Mouse (Mus musculus) stomach, embryonic 14.5 days (tissue): Measurements from ENCODE around the gene Rbpj. TPM values are rescaled to one million over a fixed set of nuclear protein-coding genes. Genes with fewer than 3 reads are reported as not detected.

Source experiments
- ATAC-seq: fragments of 200-750 bp; cut with Nextera tagmentation; 2 replicates; pipeline ENCODE4 v1.8.0; 2017; ENCODE audit warnings: low read depth, moderate TSS enrichment; ENCODE audit not compliant: insufficient number of reproducible peaks, insufficient read depth, low FRiP score
- H3K27ac ChIP-seq: fragments of 300-500 bp; sonication (generic); 2 replicates; pipeline ENCODE4 v1.5.1; 2014; ENCODE audit warnings: mild to moderate bottlenecking, low read length, moderate library complexity, mixed read lengths
- H3K27me3 ChIP-seq: fragments of 300-500 bp; sonication (generic); 2 replicates; pipeline ENCODE4 v1.6.1; 2014; ENCODE audit warnings: low read length, control low read depth, mixed read lengths; ENCODE audit not compliant: control insufficient read depth, insufficient read depth
- H3K36me3 ChIP-seq: fragments of 300-500 bp; sonication (generic); 2 replicates; pipeline ENCODE4 v1.6.1; 2014; ENCODE audit warnings: mild to moderate bottlenecking, control low read depth, low read length, moderate library complexity, mixed read lengths; ENCODE audit not compliant: control insufficient read depth, insufficient read depth
- H3K4me1 ChIP-seq: fragments of 300-500 bp; sonication (generic); 2 replicates; pipeline ENCODE4 v1.6.1; 2014; ENCODE audit warnings: low read length, control low read depth, mixed read lengths; ENCODE audit not compliant: control insufficient read depth, insufficient read depth
- H3K4me2 ChIP-seq: fragments of 300-500 bp; sonication (generic); replicated peaks from 2 replicates; pipeline ENCODE4 v1.6.1; 2014; ENCODE audit warnings: low read depth, low read length, control low read depth
- H3K4me3 ChIP-seq: fragments of 300-500 bp; sonication (generic); 2 replicates; pipeline ENCODE4 v1.5.1; 2014; ENCODE audit warnings: low read depth, low read length, control low read depth
- H3K9ac ChIP-seq: fragments of 300-500 bp; sonication (generic); replicated peaks from 2 replicates; pipeline ENCODE4 v1.6.1; 2014; ENCODE audit warnings: low read depth, mild to moderate bottlenecking, control low read depth, low read length, moderate library complexity, mixed read lengths
- H3K9me3 ChIP-seq: fragments of 300-500 bp; sonication (generic); 2 replicates; pipeline ENCODE4 v1.6.1; 2016; ENCODE audit warnings: low read depth, low read length, control low read depth; ENCODE audit not compliant: control insufficient read depth
- WGBS: fragments of 180-500 bp; shearing (Covaris S2); extraction: QIAGEN DNeasy Blood & Tissue Kit; methylation state at CpG from one replicate; pipeline ENCODE4 v1.1.7; 2014; 5-methylcytosine and 5-hydroxymethylcytosine counted together
- polyA plus RNA-seq: library from polyadenylated mRNA; unstranded; fragments of >200 nt; fragmentation: Nextera tagmentation; extraction: Ambion mirVana; gene quantifications from 2 replicates; pipeline ENCODE4 v1.2.1, GENCODE M21; 2014

The Rbpj gene
- polyA plus RNA-seq, 1 experiment from 2014 or later = 42.4 TPM

DNA sequence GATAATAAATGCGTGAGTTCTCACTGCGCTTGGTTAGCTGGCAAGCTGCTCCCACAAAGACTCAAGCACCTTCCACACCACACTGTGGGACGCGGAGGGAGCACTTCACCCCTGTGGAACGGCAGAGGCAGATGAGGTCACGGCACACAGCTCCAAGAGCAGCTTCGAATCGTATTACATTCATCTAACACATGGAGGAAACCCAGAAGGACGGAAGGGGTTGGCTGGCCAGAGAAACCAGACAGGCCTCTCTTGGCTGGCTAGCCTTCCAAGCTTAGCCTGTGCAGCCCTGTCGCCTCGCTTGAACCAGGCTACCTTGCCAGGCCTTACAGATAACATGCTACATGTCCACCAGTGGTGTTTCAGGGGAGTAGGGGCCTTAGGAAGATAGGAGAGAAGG, 6.5 kb downstream of the Rbpj start:
- Histone ChIP-seq H3K9me3 (no peaks in the 10 kb centered on the region), H3K4me1 (peaks cover 15% of the 10 kb centered on the region), H3K4me3 (no peak overlapping the region), H3K4me2 (no peak overlapping the region), H3K9ac (no peak overlapping the region), H3K27me3 (no peaks in the 10 kb centered on the region), H3K36me3 (no peaks in the 10 kb centered on the region), H3K27ac (no peak overlapping the region)
- ATAC-seq = no peak
- 76% methylated on average over 11 of the region's 11 CpGs for WGBS

- Histone ChIP-seq H3K4me2 (no peak overlapping the region), H3K4me1 (no peaks in the 10 kb centered on the region), H3K27ac (no peak overlapping the region), H3K4me3 (no peak overlapping the region), H3K27me3 (no peaks in the 10 kb centered on the region), H3K36me3 (no peaks in the 10 kb centered on the region), H3K9me3 (no peaks in the 10 kb centered on the region), H3K9ac (no peak overlapping the region)
- no peak for ATAC-seq
- 81% methylated on average over 6 of the region's 6 CpGs for WGBS
These were observed 13.2 kb downstream of the Rbpj start for GRCm38 (mm10) chr5:53479161-53479560.

DNA sequence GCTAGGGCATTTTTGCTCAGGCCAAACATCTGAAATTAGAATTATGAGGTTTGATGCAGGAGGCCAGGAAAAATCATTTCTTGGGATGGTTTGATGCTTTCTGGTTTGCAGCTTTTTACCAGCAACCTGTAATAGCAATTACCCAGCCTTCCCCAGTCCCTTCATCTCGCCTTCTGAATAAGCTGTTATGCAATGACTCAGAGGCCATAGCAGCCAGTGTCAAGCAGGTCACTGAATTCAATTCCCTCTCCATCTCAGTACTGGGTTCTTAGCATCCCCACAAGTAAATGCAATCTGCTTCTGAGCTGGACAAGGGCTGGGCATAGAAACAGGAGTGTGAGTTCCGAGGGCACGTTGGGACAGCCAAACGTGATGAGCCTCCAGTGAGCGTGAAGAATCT, 13.9 kb downstream of the Rbpj start:
- Histone ChIP-seq H3K36me3 (no peaks in the 10 kb centered on the region), H3K4me2 (no peak overlapping the region), H3K9me3 (no peaks in the 10 kb centered on the region), H3K27ac (no peak overlapping the region), H3K4me1 (no peaks in the 10 kb centered on the region), H3K4me3 (no peak overlapping the region), H3K27me3 (no peaks in the 10 kb centered on the region), H3K9ac (no peak overlapping the region)
- no peak for ATAC-seq
- 77% methylated on average over 5 of the region's 5 CpGs for WGBS

GRCm38 (mm10) chr5:53481021-53481420, 15.1 kb downstream of the Rbpj start:
- no peak for ATAC-seq

DNA sequence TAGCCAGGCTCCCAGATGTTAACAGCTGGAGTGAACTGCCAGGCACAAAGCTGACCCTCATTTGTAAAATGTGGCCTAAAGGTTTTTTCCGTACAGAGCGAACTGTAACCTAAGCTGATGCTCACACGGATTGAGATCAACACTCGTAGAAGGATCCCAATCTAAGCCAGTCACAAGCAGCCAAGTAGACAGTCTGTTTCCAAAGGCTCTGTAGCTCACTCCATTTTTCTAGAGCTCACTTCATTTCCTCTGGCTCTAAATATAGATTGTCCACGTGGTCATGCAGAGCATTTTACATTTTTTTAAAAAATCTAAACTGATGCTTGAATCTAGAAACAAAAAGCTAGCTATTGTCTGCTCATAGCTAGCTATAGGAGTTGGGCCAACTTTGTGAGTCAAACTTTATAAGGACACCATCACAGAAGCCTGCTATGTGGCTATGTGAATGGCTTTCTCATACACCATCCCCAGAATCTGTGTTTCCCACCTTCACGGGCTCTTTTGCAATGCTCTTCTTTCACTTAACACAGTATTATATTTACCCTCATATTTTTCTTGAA, 19.2 kb downstream of the Rbpj start:
- no peaks in the 10 kb centered on the region for H3K36me3 ChIP-seq
- no peak for ATAC-seq

More at GRCm38 (mm10) chr5:53481021-53481420, 15.1 kb downstream of the Rbpj start:
- WGBS = 82% methylated on average over 2 of the region's 2 CpGs
- H3K9ac ChIP-seq = no peak overlapping the region
- H3K36me3 ChIP-seq = no peaks in the 10 kb centered on the region
- H3K4me3 ChIP-seq = no peak overlapping the region
- no peaks in the 10 kb centered on the region for H3K27me3 ChIP-seq
- H3K27ac ChIP-seq = no peak overlapping the region
- H3K9me3 ChIP-seq = no peaks in the 10 kb centered on the region
- no peaks in the 10 kb centered on the region for H3K4me1 ChIP-seq
- H3K4me2 ChIP-seq = no peak overlapping the region

GRCm38 (mm10) chr5:53485934-53486475, 20.1 kb downstream of the Rbpj start:
- Histone ChIP-seq H3K36me3 (no peaks in the 10 kb centered on the region), H3K9me3 (no peaks in the 10 kb centered on the region), H3K27ac (no peak overlapping the region), H3K27me3 (no peaks in the 10 kb centered on the region), H3K4me3 (no peak overlapping the region), H3K4me1 (no peaks in the 10 kb centered on the region), H3K4me2 (no peak overlapping the region), H3K9ac (no peak overlapping the region)
- WGBS = 64% methylated on average over 9 of the region's 9 CpGs
- no peak for ATAC-seq

More for the DNA sequence above, 19.2 kb downstream of the Rbpj start:
- Histone ChIP-seq H3K27me3 (no peaks in the 10 kb centered on the region), H3K4me2 (no peak overlapping the region), H3K4me1 (no peaks in the 10 kb centered on the region), H3K9ac (no peak overlapping the region), H3K9me3 (no peaks in the 10 kb centered on the region), H3K27ac (no peak overlapping the region), H3K4me3 (no peak overlapping the region)
- WGBS = 74% methylated on average over 6 of the region's 6 CpGs

GRCm38 (mm10) chr5:53486966-53487592, 21.1 kb downstream of the Rbpj start:
- H3K4me2 ChIP-seq = no peak overlapping the region
- WGBS = 40% methylated on average over 11 of the region's 11 CpGs
- H3K27me3 ChIP-seq = no peaks in the 10 kb centered on the region
- ATAC-seq = no peak
- H3K4me1 ChIP-seq = no peaks in the 10 kb centered on the region
- no peaks in the 10 kb centered on the region for H3K9me3 ChIP-seq
- H3K4me3 ChIP-seq = no peak overlapping the region
- H3K27ac ChIP-seq = no peak overlapping the region
- no peak overlapping the region for H3K9ac ChIP-seq
- H3K36me3 ChIP-seq = no peaks in the 10 kb centered on the region

GRCm38 (mm10) chr5:53490697-53491099, 24.7 kb downstream of the Rbpj start:
- Histone ChIP-seq H3K9me3 (no peaks in the 10 kb centered on the region), H3K9ac (no peak overlapping the region), H3K4me1 (no peaks in the 10 kb centered on the region), H3K36me3 (no peaks in the 10 kb centered on the region), H3K27ac (no peak overlapping the region), H3K4me2 (no peak overlapping the region), H3K4me3 (no peak overlapping the region), H3K27me3 (no peaks in the 10 kb centered on the region)
- WGBS = 39% methylated on average over 5 of the region's 5 CpGs
- no peak for ATAC-seq
